Comparison of ENCODE assay signal across 7 mouse cellular contexts in the genomic region with DNA sequence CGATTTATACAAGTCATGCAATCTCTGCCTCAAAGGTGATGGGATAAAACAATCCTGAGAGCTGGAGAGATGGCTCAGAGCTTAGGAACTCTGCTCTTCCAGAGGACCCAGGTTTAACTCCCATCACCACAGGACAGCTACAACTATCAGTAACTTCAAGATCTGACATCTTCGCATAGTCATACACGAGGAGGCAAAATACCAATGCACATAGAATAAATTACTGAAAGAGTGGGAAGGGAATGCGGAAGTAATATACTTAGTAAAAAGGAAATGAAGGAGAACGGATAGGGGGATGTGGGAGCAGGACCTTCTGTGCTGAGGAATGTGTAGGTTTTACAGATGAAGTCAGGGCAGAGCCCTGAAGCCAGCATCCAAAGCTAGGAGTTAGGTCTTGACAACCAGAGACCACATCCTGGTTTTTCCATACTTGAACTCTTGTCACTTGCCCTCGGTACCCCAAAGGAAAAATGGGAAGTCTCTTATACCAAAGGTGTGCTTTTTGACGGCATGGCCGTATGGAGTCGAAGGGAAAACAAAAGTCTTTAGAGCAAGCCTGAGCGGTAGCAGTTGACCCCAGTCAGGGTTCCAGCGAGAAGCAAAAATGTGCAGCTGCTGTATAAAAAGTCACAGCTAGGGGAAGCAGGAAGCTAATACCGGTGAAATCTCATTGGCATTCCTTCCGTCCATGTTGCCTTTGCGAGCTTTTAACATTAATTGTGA. TPM values are rescaled to one million over a fixed set of nuclear protein-coding genes. Genes with fewer than 3 reads are reported as not detected.
A peak's percentile ranks its signal among the peaks of the same experiment; 100 is the strongest.
DNase-seq lines count a peak whose midpoint lies in the region; ATAC-seq and TF ChIP-seq lines count a peak whose summit lies in the region.

No protein-coding gene starts in this region.

- H3K4me1 ChIP-seq in testis, adult 2 months (ENCODE audit: control insufficient read depth, insufficient read depth, low read length), result peaks cover 15% of the 10 kb centered on the region
- peaks cover 18% of the 10 kb centered on the region for H3K4me1 ChIP-seq in forebrain, embryonic 12.5 days
- H3K4me1 ChIP-seq in liver, embryonic 11.5 days (replicated peaks; ENCODE audit: control insufficient read depth, insufficient read depth, low read length), result peaks cover 67% of the 10 kb centered on the region

- 67% methylated on average over 14 of the region's 14 CpGs for WGBS in forebrain, embryonic 12.5 days
- 43% methylated on average over 14 of the region's 14 CpGs for WGBS in liver, embryonic 11.5 days

- peak overlapping the region; percentile 67 for H3K9ac ChIP-seq in forebrain, embryonic 12.5 days
- H3K9ac ChIP-seq in liver, embryonic 11.5 days (ENCODE audit: low read depth, low read length), result peak overlapping the region; percentile 82

- peak overlapping the region; percentile 87; the same call in 1 of the 2 replicates for H3K4me3 ChIP-seq in testis, adult 2 months (ENCODE audit: control insufficient read depth, low read depth, low read length)
- peak overlapping the region; percentile 66 for H3K4me3 ChIP-seq in forebrain, embryonic 12.5 days (replicated peaks)
- peak overlapping the region; percentile 69 for H3K4me3 ChIP-seq in liver, embryonic 11.5 days (ENCODE audit: low read depth, low read length)

- H3K9me3 ChIP-seq in forebrain, embryonic 12.5 days, result no peaks in the 10 kb centered on the region
- no peaks in the 10 kb centered on the region for H3K9me3 ChIP-seq in liver, embryonic 11.5 days (ENCODE audit: control insufficient read depth, low read length)

- TF ChIP-seq CTCF in testis, adult 2 months (IDR thresholded peaks at IDR 0.05; ENCODE audit: control insufficient read depth, insufficient read depth, insufficient replicate concordance, low read depth, low read length), result no peak

- no peak for DNase-seq in testis, postnatal 14 days (ENCODE audit: low spot score)
- no peak for DNase-seq in liver, embryonic 11.5 days (ENCODE audit: low spot score)
- no peak for DNase-seq in ovary, postnatal 14 days (ENCODE audit: low spot score)
- DNase-seq in B cell, adult 2 months, result no peak
- DNase-seq in thymus, adult 18-20 months, result no peak

- no peak overlapping the region for H3K27ac ChIP-seq in testis, adult 2 months (ENCODE audit: control insufficient read depth, insufficient read depth, low read depth, low read length)
- peak overlapping the region; percentile 89 for H3K27ac ChIP-seq in forebrain, embryonic 12.5 days
- peak overlapping the region; percentile 79 for H3K27ac ChIP-seq in liver, embryonic 11.5 days (ENCODE audit: low read depth, low read length)

- TF ChIP-seq POLR2A in testis, adult 2 months (IDR thresholded peaks at IDR 0.05; ENCODE audit: control insufficient read depth, low read depth, low read length), result no peak

- no peak; the same call in 1 of the 2 replicates for ATAC-seq in forebrain, embryonic 12.5 days (ENCODE audit: low FRiP score)
- no peak for ATAC-seq in liver, embryonic 11.5 days (replicated peaks; ENCODE audit: low FRiP score)

- peak overlapping the region; percentile 80 for H3K4me2 ChIP-seq in forebrain, embryonic 12.5 days
- H3K4me2 ChIP-seq in liver, embryonic 11.5 days, result peak overlapping the region; percentile 99

- H3K36me3 ChIP-seq in testis, adult 2 months (ENCODE audit: control insufficient read depth, insufficient read depth, low read length), result no peaks in the 10 kb centered on the region
- H3K36me3 ChIP-seq in forebrain, embryonic 12.5 days (replicated peaks), result peaks cover 37% of the 10 kb centered on the region
- peaks cover 26% of the 10 kb centered on the region for H3K36me3 ChIP-seq in liver, embryonic 11.5 days (ENCODE audit: control insufficient read depth, insufficient read depth, low read length)

- H3K27me3 ChIP-seq in testis, adult 2 months (ENCODE audit: control insufficient read depth, insufficient read depth, low read length), result no peaks in the 10 kb centered on the region
- no peaks in the 10 kb centered on the region for H3K27me3 ChIP-seq in forebrain, embryonic 12.5 days
- no peaks in the 10 kb centered on the region for H3K27me3 ChIP-seq in liver, embryonic 11.5 days (replicated peaks; ENCODE audit: control insufficient read depth, insufficient read depth, low read length)

RNA-seq across cellular contexts. Expression of gene Ndufa6, which starts 7.4 kb away (rescaled TPM):
- polyA plus RNA-seq in testis, adult 2 months (2012; rRNA removed), result 240 and 246 TPM in 2 replicates
- polyA plus RNA-seq in forebrain, embryonic 12.5 days (2016; fragmentation: Nextera tagmentation; extraction: Ambion mirVana), result 277 and 278 TPM in 2 replicates
- polyA plus RNA-seq in liver, embryonic 11.5 days (2014; fragmentation: Nextera tagmentation; extraction: Ambion mirVana), result 432 and 467 TPM in 2 replicates

RNA-seq across cellular contexts. Expression of gene Smdt1, which starts 8.0 kb away (rescaled TPM):
- polyA plus RNA-seq in testis, adult 2 months (2012; rRNA removed), result 129 and 140 TPM in 2 replicates
- 245 and 250 TPM in 2 replicates for polyA plus RNA-seq in forebrain, embryonic 12.5 days (2016; fragmentation: Nextera tagmentation; extraction: Ambion mirVana)
- 218 and 233 TPM in 2 replicates for polyA plus RNA-seq in liver, embryonic 11.5 days (2014; fragmentation: Nextera tagmentation; extraction: Ambion mirVana)

RNA-seq across cellular contexts. Expression of gene Pheta2, which starts 8.0 kb away (rescaled TPM):
- polyA plus RNA-seq in testis, adult 2 months (2012; rRNA removed), result 5.0 and 5.5 TPM in 2 replicates
- 3.0 and 3.6 TPM in 2 replicates for polyA plus RNA-seq in forebrain, embryonic 12.5 days (2016; fragmentation: Nextera tagmentation; extraction: Ambion mirVana)
- 34.0 and 35.4 TPM in 2 replicates for polyA plus RNA-seq in liver, embryonic 11.5 days (2014; fragmentation: Nextera tagmentation; extraction: Ambion mirVana)

RNA-seq across cellular contexts. Expression of gene Naga, which starts 8.0 kb away (rescaled TPM):
- polyA plus RNA-seq in testis, adult 2 months (2012; rRNA removed), result 45.3 and 48.9 TPM in 2 replicates
- polyA plus RNA-seq in forebrain, embryonic 12.5 days (2016; fragmentation: Nextera tagmentation; extraction: Ambion mirVana), result 20.4 and 20.5 TPM in 2 replicates
- 33.7 and 37.2 TPM in 2 replicates for polyA plus RNA-seq in liver, embryonic 11.5 days (2014; fragmentation: Nextera tagmentation; extraction: Ambion mirVana)

RNA-seq across cellular contexts. Expression of gene Cyp2d22, which starts 33.3 kb away (rescaled TPM):
- 9.9 and 11.0 TPM in 2 replicates for polyA plus RNA-seq in testis, adult 2 months (2012; rRNA removed)
- 2.1 and 2.8 TPM in 2 replicates for polyA plus RNA-seq in forebrain, embryonic 12.5 days (2016; fragmentation: Nextera tagmentation; extraction: Ambion mirVana)
- polyA plus RNA-seq in liver, embryonic 11.5 days (2014; fragmentation: Nextera tagmentation; extraction: Ambion mirVana), result 6.8 and 7.0 TPM in 2 replicates
